10 mouse cellular contexts compared by ENCODE assay signal in the genomic region with DNA sequence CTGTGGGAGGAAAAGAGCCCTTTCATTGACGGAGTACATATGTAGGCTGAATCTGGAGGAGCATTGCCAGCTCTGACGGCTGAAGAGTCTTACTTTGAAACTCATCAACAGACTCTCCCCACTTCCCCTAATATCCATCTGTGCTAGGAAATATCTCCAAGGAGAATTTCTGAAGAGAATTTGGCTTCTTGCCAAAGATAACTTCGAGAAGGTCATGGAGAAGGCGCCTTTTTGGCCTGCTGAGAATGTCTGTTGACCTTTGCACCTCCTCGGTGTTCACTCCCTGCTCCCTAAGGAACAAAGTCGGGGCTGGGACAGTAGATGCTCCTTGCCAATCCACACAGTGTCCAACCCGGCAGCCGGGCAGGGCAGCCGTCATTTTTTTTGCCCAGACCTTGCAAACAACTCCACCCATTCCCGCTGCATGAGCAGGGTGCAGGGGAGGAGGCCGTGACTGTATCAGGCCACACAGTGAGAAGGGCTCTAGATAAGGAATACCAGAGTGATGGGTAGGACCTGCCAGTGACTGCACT. TPM values are rescaled to one million over a fixed set of nuclear protein-coding genes. Genes with fewer than 3 reads are reported as not detected.
A peak's percentile ranks its signal among the peaks of the same experiment; 100 is the strongest.
DNase-seq lines count a peak whose midpoint lies in the region; ATAC-seq and TF ChIP-seq lines count a peak whose summit lies in the region.
"Had no signal": no experiment of that assay in that cellular context is flagged by ENCODE, and none has a peak within 500 bp of the region (broad histone marks: within the 10 kb centered on the region; RNA-seq: fewer than 3 reads in every experiment).

No protein-coding gene starts in this region.

- no peaks in the 10 kb centered on the region for H3K4me1 ChIP-seq in midbrain, embryonic 14.5 days (ENCODE audit: control insufficient read depth, insufficient read depth, low read length)
- H3K4me1 ChIP-seq in midbrain, embryonic 10.5 days = no peaks in the 10 kb centered on the region
- H3K4me1 ChIP-seq in kidney, embryonic 14.5 days (ENCODE audit: control insufficient read depth, insufficient read depth, low read length) = peaks cover 5% of the 10 kb centered on the region; the same call in 1 of the 2 replicates
- no peaks in the 10 kb centered on the region for H3K4me1 ChIP-seq in forebrain, embryonic 16.5 days (replicated peaks; ENCODE audit: control insufficient read depth, insufficient read depth, low read length)
- H3K4me1 ChIP-seq: embryonic facial prominence, embryonic 13.5 days had no signal

- H3K9ac ChIP-seq in midbrain, embryonic 14.5 days (replicated peaks; ENCODE audit: low read length) = no peak overlapping the region
- H3K9ac ChIP-seq in kidney, embryonic 14.5 days (ENCODE audit: low read depth, low read length) = no peak overlapping the region
- no peak overlapping the region for H3K9ac ChIP-seq in forebrain, embryonic 16.5 days (replicated peaks; ENCODE audit: low read depth, low read length)
- H3K9ac ChIP-seq: embryonic facial prominence, embryonic 13.5 days had no signal

- peak; percentile 8 for DNase-seq in midbrain, embryonic 14.5 days
- no peak for DNase-seq in midbrain, embryonic 10.5 days (ENCODE audit: low spot score)
- peak; percentile 54 to 60 for DNase-seq in heart, adult 9 months (ENCODE audit: low spot score in 2 of 2)
- DNase-seq in mesoderm, embryonic 11.5 days (ENCODE audit: low read depth, low spot score) = peak; percentile 39
- DNase-seq in gastrocnemius, adult 2 months = no peak
- DNase-seq in B cell, adult 2 months = no peak
- DNase-seq: layer of hippocampus, adult 9-11 months had no signal

- ATAC-seq in midbrain, embryonic 14.5 days (ENCODE audit: low FRiP score, low TSS enrichment) = no peak
- peak; percentile 69 for ATAC-seq in kidney, embryonic 14.5 days (ENCODE audit: low FRiP score, low TSS enrichment)
- ATAC-seq in forebrain, embryonic 16.5 days = no peak

- intact Hi-C loops in gastrocnemius, adult 2 months (cut with DNase I) = no loop called here

- no peak overlapping the region for H3K27ac ChIP-seq in midbrain, embryonic 14.5 days (replicated peaks; ENCODE audit: low read depth, low read length)
- H3K27ac ChIP-seq in midbrain, embryonic 10.5 days (replicated peaks) = no peak overlapping the region
- no peak overlapping the region for H3K27ac ChIP-seq in kidney, embryonic 14.5 days (ENCODE audit: low read depth, low read length)
- H3K27ac ChIP-seq in gastrocnemius, adult 2 months = no peak overlapping the region
- H3K27ac ChIP-seq in forebrain, embryonic 16.5 days (ENCODE audit: low read length) = no peak overlapping the region
- H3K27ac ChIP-seq: embryonic facial prominence, embryonic 13.5 days had no signal

- no peaks in the 10 kb centered on the region for H3K36me3 ChIP-seq in midbrain, embryonic 14.5 days (ENCODE audit: control insufficient read depth, insufficient read depth, low read length)
- H3K36me3 ChIP-seq in midbrain, embryonic 10.5 days = no peaks in the 10 kb centered on the region
- no peaks in the 10 kb centered on the region for H3K36me3 ChIP-seq in kidney, embryonic 14.5 days (ENCODE audit: control insufficient read depth, insufficient read depth, low read length)
- no peaks in the 10 kb centered on the region for H3K36me3 ChIP-seq in forebrain, embryonic 16.5 days (ENCODE audit: control insufficient read depth, insufficient read depth)
- H3K36me3 ChIP-seq: embryonic facial prominence, embryonic 13.5 days had no signal

- no peak overlapping the region for H3K4me3 ChIP-seq in midbrain, embryonic 14.5 days (replicated peaks; ENCODE audit: low read depth, low read length)
- no peak overlapping the region for H3K4me3 ChIP-seq in midbrain, embryonic 10.5 days
- no peak overlapping the region for H3K4me3 ChIP-seq in kidney, embryonic 14.5 days (ENCODE audit: low read length)
- no peak overlapping the region for H3K4me3 ChIP-seq in gastrocnemius, adult 2 months
- H3K4me3 ChIP-seq in forebrain, embryonic 16.5 days (replicated peaks; ENCODE audit: low read length) = no peak overlapping the region
- H3K4me3 ChIP-seq: embryonic facial prominence, embryonic 13.5 days had no signal

- H3K9me3 ChIP-seq in midbrain, embryonic 14.5 days (ENCODE audit: control insufficient read depth, low read length) = no peaks in the 10 kb centered on the region
- peaks cover under 1% of the 10 kb centered on the region; the same call in 1 of the 2 replicates for H3K9me3 ChIP-seq in midbrain, embryonic 10.5 days (replicated peaks)
- H3K9me3 ChIP-seq in kidney, embryonic 14.5 days (ENCODE audit: control insufficient read depth, low read length) = peaks cover 1% of the 10 kb centered on the region; the same call in 1 of the 2 replicates
- no peaks in the 10 kb centered on the region for H3K9me3 ChIP-seq in forebrain, embryonic 16.5 days (ENCODE audit: control insufficient read depth, low read length)
- H3K9me3 ChIP-seq: embryonic facial prominence, embryonic 13.5 days had no signal

- TF ChIP-seq CTCF in gastrocnemius, adult 2 months (IDR thresholded peaks at IDR 0.05) = no peak

- no peaks in the 10 kb centered on the region for H3K27me3 ChIP-seq in midbrain, embryonic 14.5 days (ENCODE audit: control insufficient read depth, insufficient read depth, low read length)
- H3K27me3 ChIP-seq in midbrain, embryonic 10.5 days (ENCODE audit: low read depth, poor library complexity, severe bottlenecking) = no peaks in the 10 kb centered on the region
- no peaks in the 10 kb centered on the region for H3K27me3 ChIP-seq in kidney, embryonic 14.5 days (ENCODE audit: control insufficient read depth, insufficient read depth, low read length)
- no peaks in the 10 kb centered on the region for H3K27me3 ChIP-seq in forebrain, embryonic 16.5 days (replicated peaks; ENCODE audit: control insufficient read depth, insufficient read depth, low read length)
- H3K27me3 ChIP-seq: embryonic facial prominence, embryonic 13.5 days had no signal

- no peak overlapping the region for H3K4me2 ChIP-seq in midbrain, embryonic 14.5 days (ENCODE audit: low read length)
- no peak overlapping the region for H3K4me2 ChIP-seq in kidney, embryonic 14.5 days (replicated peaks; ENCODE audit: low read depth, low read length)
- H3K4me2 ChIP-seq in forebrain, embryonic 16.5 days (ENCODE audit: low read length) = no peak overlapping the region
- H3K4me2 ChIP-seq: embryonic facial prominence, embryonic 13.5 days had no signal

- WGBS in midbrain, embryonic 14.5 days = 78% methylated on average over 11 of the region's 11 CpGs
- 73% methylated on average over 11 of the region's 11 CpGs for WGBS in midbrain, embryonic 10.5 days
- 36% methylated on average over 11 of the region's 11 CpGs for WGBS in kidney, embryonic 14.5 days
- 81% methylated on average over 11 of the region's 11 CpGs for WGBS in forebrain, embryonic 16.5 days

RNA-seq across cellular contexts. Expression of gene Ankrd33b, which starts 14.5 kb away (rescaled TPM):
- polyA plus RNA-seq in midbrain, embryonic 14.5 days (2014; fragmentation: Nextera tagmentation; extraction: Ambion mirVana) = 0.18 and 0.64 TPM in 2 replicates
- 0.56 and 0.77 TPM in 2 replicates for polyA plus RNA-seq in midbrain, embryonic 10.5 days (2016; fragmentation: Nextera tagmentation; extraction: Ambion mirVana)
- 2.1 and 3.7 TPM in 2 replicates for polyA plus RNA-seq in kidney, embryonic 14.5 days (2014; fragmentation: Nextera tagmentation; extraction: Ambion mirVana)
- 10 to 100 TPM; 11.9 to 31.5 TPM for total RNA-seq in gastrocnemius, adult 2 months (2021)
- 0.39 and 0.53 TPM in 2 replicates for polyA plus RNA-seq in forebrain, embryonic 16.5 days (2015; fragmentation: Nextera tagmentation; extraction: Ambion mirVana)

Comparison
In these comparisons a context has a peak if more than half of its experiments do, and no peak if none do; other contexts are left out.
1. DNase-seq: peak in midbrain, embryonic 14.5 days (single experiment), heart, adult 9 months (2 of 2) and mesoderm, embryonic 11.5 days (single experiment); none in midbrain, embryonic 10.5 days (single experiment), gastrocnemius, adult 2 months (single experiment) and B cell, adult 2 months (0 of 2).